Mouse (Mus musculus): Measurements from ENCODE around the gene Styxl1. TPM values are rescaled to one million over a fixed set of nuclear protein-coding genes. Genes with fewer than 3 reads are reported as not detected.

The Styxl1 gene
- total RNA-seq, 2 experiments from 2014 or later = 1.6 to 1.7 TPM

DNA sequence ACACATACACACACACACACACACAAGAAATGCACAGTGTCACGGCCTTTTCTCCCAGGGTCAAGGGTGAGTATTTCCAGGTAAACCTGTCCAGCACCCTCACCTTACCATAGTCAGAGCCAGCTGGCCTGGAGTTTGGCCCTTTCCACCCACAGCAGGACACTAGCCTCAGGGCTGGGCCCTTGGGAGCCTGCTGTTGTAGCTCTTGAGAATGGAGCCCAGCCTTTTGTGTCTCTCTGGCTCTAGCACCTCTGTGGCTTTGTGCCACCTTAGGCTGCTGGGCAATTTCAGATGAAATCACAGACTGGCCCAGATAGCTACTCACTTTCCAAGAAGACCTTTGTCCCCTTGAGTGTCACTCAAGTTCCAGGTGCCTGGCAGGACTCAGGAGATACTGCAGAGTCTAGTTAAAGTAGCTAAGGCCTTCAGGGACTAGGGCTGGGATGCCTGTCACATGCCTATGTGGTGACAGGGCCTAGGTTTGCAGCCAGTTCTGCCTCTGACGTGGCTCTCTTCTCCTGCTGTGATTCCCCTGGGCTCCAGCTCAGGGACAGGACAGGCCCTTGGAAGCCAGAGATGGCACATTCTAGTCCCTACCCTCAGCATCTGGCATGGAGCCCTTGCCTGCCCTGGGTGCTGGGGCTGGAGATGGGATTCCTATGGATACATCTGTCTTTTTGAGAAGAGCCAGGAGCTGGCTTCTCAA is 51.4 kb downstream of the Styxl1 start:
- no peak for DNase-seq (ENCODE audit: low spot score in 2 of 2)

DNA sequence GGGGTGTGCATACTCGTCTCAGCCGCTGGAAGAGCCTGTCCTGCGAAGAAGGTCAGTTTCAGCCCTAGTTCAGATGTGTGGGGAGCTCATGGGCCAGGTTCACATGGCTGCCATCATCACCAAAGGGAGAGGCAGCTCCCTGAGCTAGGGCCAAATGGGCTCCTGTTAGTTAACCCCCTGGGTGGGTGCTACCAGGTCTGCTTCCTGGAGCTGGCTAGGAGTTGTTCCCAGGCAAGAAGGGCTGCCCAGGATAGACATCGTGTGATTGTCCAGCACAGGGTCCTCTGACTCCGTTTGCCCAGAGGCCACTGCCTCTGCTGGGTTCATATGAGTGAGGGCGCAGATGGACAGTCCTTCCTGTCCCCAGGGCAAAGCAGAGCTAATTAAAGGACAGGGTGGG is 52.2 kb downstream of the Styxl1 start:
- DNase-seq (ENCODE audit: low spot score in 2 of 2) = no peak

DNA sequence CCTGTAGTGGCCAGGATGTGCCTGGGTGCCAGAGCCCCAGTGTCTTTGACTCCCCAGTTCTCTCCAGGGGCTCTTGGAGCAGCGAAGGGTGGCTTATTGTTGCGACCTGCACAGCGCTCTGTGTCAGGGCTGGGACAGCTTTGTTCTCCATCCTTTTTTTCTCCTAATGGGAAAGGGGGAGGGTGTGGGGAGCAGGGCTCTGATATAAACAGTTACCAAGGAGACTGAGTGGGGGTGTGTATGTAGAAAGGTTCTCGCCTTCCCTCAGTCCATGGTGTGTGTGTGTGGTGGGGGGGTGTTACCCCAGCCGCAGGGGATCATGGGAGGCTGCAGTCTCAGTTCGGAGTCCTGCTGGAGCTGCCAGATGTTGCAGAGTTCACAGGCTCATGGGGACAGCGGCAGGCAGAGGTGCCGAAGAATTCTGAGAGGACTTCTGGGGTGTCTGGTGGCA is 52.8 kb downstream of the Styxl1 start:
- DNase-seq (ENCODE audit: low spot score in 2 of 2) = no peak

- DNase-seq (ENCODE audit: low spot score in 2 of 2) = no peak
Measured at GRCm38 (mm10) chr5:135724536-135725322, 53.5 kb downstream of the Styxl1 start.

- DNase-seq (ENCODE audit: low spot score in 2 of 2) = no peak
Measured at GRCm38 (mm10) chr5:135723165-135723751, 54.9 kb downstream of the Styxl1 start.

GRCm38 (mm10) chr5:135722121-135722520 is 56.1 kb downstream of the Styxl1 start:
- DNase-seq (ENCODE audit: low spot score in 2 of 2) = peak in 1 of 2 experiments; percentile 42

GRCm38 (mm10) chr5:135721076-135721475 is 57.1 kb downstream of the Styxl1 start:
- DNase-seq (ENCODE audit: low spot score in 2 of 2) = no peak

- no peak for DNase-seq (ENCODE audit: low spot score in 2 of 2)
Measured at GRCm38 (mm10) chr5:135720121-135720520, 58.1 kb downstream of the Styxl1 start.

- no peak for DNase-seq (ENCODE audit: low spot score in 2 of 2)
Measured at GRCm38 (mm10) chr5:135719586-135720120, 58.5 kb downstream of the Styxl1 start.

DNA sequence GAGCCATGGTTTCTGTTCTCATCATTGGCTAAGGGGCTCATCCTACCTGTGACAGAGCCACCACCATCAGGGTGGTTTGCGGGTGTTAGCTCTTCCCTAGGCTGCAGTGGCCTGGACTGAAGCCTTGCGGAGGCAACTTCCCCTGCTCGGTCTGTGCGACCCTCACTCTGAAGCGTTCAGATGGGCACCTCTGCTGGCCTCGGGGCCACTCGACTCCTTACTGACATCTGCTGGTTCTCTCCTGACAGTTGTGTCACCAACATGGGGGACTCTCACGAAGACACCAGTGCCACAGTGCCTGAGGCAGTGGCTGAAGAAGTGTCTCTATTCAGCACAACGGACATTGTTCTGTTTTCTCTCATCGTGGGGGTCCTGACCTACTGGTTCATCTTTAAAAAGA is 62.6 kb downstream of the Styxl1 start:
- DNase-seq (ENCODE audit: low spot score in 2 of 2) = no peak

DNA sequence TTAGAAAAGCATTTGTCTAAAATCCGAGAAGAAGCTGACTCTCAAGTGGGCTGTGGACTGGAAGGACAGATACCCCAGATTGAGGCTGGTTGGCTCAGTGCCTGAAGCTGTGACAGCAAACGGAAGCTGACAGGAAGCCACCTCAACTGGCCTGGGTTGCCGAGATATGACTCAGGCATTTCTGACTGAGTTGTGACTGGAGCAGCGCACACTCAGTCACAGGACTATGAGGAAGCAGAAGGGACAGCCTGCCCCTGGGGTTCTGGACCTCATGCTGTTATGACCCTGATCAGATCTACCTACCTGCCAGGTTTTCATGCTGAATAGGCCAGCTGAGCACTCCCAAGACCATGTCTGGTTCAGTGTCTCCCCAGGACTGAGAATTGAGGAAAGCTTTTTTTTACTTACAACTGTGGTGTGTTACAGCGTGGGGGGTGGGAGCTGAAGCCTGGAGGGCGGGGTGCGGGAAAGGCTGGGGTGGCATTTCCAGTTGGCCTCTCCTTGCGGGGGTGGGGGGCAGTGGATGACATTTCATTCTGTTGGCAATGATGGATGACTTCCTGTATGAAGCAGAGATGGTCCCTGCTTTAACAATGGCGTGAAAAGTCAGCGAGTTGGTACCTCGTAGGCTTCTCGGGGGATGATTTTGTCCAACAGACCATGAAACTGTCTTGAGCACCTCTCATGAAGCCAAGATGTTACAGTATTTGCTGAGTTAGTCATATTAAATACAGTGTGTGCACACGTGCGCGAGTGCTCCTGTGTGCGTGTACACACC is 64.6 kb downstream of the Styxl1 start:
- peak in 1 of 2 experiments; percentile 59 for DNase-seq (ENCODE audit: low spot score in 2 of 2)

DNA sequence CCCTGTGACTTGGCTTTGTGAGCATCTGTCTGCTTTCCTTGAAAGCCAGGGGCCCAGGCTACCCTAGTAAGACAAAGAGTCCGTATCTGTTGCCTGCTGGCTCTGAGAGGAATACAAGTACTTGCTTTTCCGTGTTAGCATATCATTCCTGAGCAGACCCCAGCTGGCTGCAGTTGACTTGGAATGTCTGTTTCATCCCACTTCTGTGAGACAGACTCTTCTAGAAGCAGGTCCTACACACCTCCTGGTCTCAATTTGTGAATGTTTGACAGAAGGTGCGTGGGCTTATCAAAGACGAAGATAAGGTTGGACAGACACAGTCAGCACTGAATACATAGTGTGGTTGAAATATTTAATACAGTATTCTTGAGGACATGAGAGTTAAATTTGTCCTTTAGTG is 65.4 kb downstream of the Styxl1 start:
- no peak for DNase-seq (ENCODE audit: low spot score in 2 of 2)

GRCm38 (mm10) chr5:135711582-135712355 is 66.4 kb downstream of the Styxl1 start:
- DNase-seq (ENCODE audit: low spot score in 2 of 2) = no peak

- no peak for DNase-seq (ENCODE audit: low spot score in 2 of 2)
Measured at GRCm38 (mm10) chr5:135710599-135711214, 67.5 kb downstream of the Styxl1 start.

- no peak for DNase-seq (ENCODE audit: low spot score in 2 of 2)
Measured at GRCm38 (mm10) chr5:135709716-135710115, 68.5 kb downstream of the Styxl1 start.

DNA sequence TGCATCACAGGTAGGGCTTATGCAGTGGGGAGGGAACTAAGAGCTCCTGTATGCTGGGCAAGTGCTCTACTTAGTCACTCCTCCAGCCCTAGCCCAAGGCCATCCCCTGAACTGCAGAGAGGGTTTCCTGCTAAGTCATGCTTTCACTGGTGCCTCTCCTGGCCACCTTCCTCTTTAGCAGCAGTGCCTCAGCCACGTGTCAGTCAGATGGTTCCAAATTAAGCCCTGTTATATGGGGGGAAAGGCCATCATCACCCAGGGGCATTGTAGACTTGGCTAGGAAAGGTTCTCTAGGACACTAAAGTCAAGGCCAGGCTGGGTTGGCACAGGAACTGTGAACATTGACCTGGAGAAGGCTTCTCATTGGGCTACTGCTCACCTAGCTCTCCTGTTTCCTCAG is 70.3 kb downstream of the Styxl1 start:
- no peak for DNase-seq (ENCODE audit: low spot score in 2 of 2)

- DNase-seq (ENCODE audit: low spot score in 2 of 2) = no peak
Measured at GRCm38 (mm10) chr5:135707039-135707438, 71.1 kb downstream of the Styxl1 start.

DNA sequence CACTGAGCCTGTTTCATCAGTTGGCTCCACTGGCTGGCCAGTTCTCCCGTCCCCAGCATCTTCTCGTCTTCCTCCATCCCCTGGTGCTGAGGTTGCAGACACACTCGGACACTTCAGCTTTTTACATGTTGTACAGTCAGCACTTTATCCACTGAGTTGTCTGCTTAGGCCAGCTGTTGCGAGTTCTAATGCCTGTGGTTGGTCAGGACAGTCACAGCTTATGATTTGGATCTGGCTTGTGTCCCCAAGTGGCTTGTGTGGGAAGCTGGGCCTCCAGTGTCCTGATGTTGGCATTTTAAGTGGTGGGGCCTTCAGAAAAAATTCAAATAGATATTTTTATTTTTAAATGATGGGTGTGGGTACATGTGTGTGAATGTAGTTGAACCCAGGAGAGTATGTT is 72.8 kb downstream of the Styxl1 start:
- no peak for DNase-seq (ENCODE audit: low spot score in 2 of 2)

GRCm38 (mm10) chr5:135703431-135703830 is 74.8 kb downstream of the Styxl1 start:
- no peak for DNase-seq (ENCODE audit: low spot score in 2 of 2)

GRCm38 (mm10) chr5:135702682-135703192 is 75.4 kb downstream of the Styxl1 start:
- DNase-seq (ENCODE audit: low spot score in 2 of 2) = no peak

All from adrenal gland, postnatal 4 days (tissue).